Mouse (Mus musculus): ENCODE data around the gene Gemin7. TPM values are rescaled to one million over a fixed set of nuclear protein-coding genes. Genes with fewer than 3 reads are reported as not detected.

Gene Gemin7
- polyA plus RNA-seq, 1 experiment from 2014 or later, result 152 TPM

GRCm38 (mm10) chr7:19558965-19559364 is 18.4 kb downstream of the Gemin7 start:
- peaks cover under 1% of the 10 kb centered on the region for H3K36me3 ChIP-seq
- H3K27ac ChIP-seq (replicated peaks), result no peak overlapping the region
- no peaks in the 10 kb centered on the region for H3K9me3 ChIP-seq
- peak overlapping the region; percentile 95 for H3K4me2 ChIP-seq
- peaks cover 63% of the 10 kb centered on the region for H3K4me1 ChIP-seq (replicated peaks)
- 44% methylated on average over 2 of the region's 2 CpGs for WGBS
- no peak overlapping the region for H3K4me3 ChIP-seq
- H3K9ac ChIP-seq, result no peak overlapping the region
- no peak for ATAC-seq (ENCODE audit: low FRiP score, low read depth)
- no peaks in the 10 kb centered on the region for H3K27me3 ChIP-seq

DNA sequence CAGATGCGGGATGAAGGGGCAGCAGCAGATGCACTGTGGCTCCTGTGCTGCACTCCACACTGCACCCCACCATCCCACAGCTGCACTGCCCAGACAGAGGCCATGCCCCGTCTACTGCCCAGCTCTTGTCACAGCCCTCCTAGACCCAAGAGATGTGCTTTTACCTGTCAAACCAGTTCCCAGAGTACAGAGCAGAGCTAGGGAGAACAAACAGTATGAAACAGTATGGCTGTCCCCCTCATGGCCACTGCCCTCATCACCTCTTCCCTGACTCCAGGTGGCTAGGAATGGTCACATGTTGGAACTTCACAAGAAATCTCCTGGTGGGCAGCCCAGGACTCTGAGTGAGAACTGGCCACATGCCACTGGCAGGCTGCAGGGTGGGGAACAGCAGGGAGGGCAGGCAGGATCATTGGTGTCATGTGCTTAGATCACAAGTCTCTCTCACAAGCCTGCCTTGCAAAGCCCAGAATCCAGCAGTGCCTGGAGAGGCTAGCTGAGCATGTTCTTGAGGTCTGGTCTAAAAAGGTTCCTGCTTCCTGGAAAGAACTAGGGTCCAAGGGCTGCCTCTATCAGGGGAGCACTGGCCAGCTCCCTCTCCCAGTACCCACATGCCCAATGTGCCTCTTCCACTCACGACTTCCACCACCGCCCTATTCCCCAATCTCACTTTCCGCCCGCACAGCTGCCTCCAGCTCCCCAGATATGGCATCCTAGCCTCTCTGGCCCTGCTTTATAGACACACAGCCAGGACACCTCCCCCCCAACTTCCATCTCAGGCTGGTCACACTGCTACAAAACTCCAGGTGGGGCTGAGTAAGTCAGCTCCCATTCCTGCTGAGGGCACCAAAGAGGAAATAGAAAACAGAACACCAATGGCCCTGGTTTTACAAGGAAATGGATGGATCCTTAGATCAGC is 19.2 kb downstream of the Gemin7 start:
- Histone ChIP-seq H3K4me3 (no peak overlapping the region), H3K36me3 (no peaks in the 10 kb centered on the region), H3K27ac (replicated peaks) (no peak overlapping the region), H3K4me1 (replicated peaks) (peaks cover 59% of the 10 kb centered on the region), H3K4me2 (peak overlapping the region; percentile 95; the same call in 1 of the 2 replicates), H3K9ac (no peak overlapping the region), H3K9me3 (no peaks in the 10 kb centered on the region), H3K27me3 (no peaks in the 10 kb centered on the region)
- 91% methylated on average over 6 of the region's 6 CpGs for WGBS
- ATAC-seq (ENCODE audit: low FRiP score, low read depth), result no peak

- Histone ChIP-seq H3K4me2 (no peak overlapping the region), H3K4me1 (replicated peaks) (peaks cover 53% of the 10 kb centered on the region), H3K9me3 (no peaks in the 10 kb centered on the region), H3K27ac (replicated peaks) (no peak overlapping the region), H3K4me3 (no peak overlapping the region), H3K36me3 (0 out of 2 replicates have a peak, but pooled peaks cover 5% of the 10 kb centered on the region), H3K27me3 (no peaks in the 10 kb centered on the region), H3K9ac (no peak overlapping the region)
- 93% methylated on average over 2 of the region's 2 CpGs for WGBS
- ATAC-seq (ENCODE audit: low FRiP score, low read depth), result no peak
Measured at GRCm38 (mm10) chr7:19557086-19557485, 20.3 kb downstream of the Gemin7 start.

- ATAC-seq (ENCODE audit: low FRiP score, low read depth), result no peak
- Histone ChIP-seq H3K36me3 (0 out of 2 replicates have a peak, but pooled peaks cover 5% of the 10 kb centered on the region), H3K9ac (no peak overlapping the region), H3K4me3 (no peak overlapping the region), H3K27ac (replicated peaks) (no peak overlapping the region), H3K27me3 (no peaks in the 10 kb centered on the region), H3K9me3 (no peaks in the 10 kb centered on the region), H3K4me2 (no peak overlapping the region), H3K4me1 (replicated peaks) (peaks cover 31% of the 10 kb centered on the region)
- WGBS, result 72% methylated on average over 1 of the region's 1 CpGs
Measured at GRCm38 (mm10) chr7:19554168-19554567, 23.2 kb downstream of the Gemin7 start.

- Histone ChIP-seq H3K27ac (replicated peaks) (no peak overlapping the region), H3K9ac (no peak overlapping the region), H3K4me2 (no peak overlapping the region), H3K9me3 (no peaks in the 10 kb centered on the region), H3K36me3 (0 out of 2 replicates have a peak, but pooled peaks cover 5% of the 10 kb centered on the region), H3K27me3 (no peaks in the 10 kb centered on the region), H3K4me1 (replicated peaks) (peaks cover 13% of the 10 kb centered on the region), H3K4me3 (no peak overlapping the region)
- ATAC-seq (ENCODE audit: low FRiP score, low read depth), result no peak
- WGBS, result 43% methylated on average over 2 of the region's 2 CpGs
Measured at GRCm38 (mm10) chr7:19552443-19552842, 25.0 kb downstream of the Gemin7 start.

DNA sequence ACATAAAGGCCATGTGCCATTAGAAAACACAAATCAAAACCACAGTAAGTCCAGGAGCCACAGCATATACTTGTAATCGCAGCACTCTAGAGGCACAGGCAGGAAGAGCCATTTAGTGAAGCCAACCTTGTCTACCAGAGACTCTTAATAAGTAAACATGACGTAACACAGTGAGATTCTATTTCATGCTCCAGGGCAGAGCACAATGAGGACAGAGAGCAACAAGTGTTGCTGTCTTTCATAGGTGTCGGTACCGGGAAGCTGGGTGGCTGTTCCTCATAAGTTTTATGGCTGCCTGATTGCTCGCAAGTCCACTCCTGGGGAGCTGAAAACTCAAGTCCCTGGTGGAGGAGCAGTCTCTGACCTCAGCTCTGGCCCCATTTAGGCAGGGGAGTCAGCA is 25.8 kb downstream of the Gemin7 start:
- Histone ChIP-seq H3K9ac (no peak overlapping the region), H3K4me3 (no peak overlapping the region), H3K9me3 (no peaks in the 10 kb centered on the region), H3K4me1 (replicated peaks) (peaks cover 6% of the 10 kb centered on the region; the same call in 1 of the 2 replicates), H3K27ac (replicated peaks) (no peak overlapping the region), H3K27me3 (no peaks in the 10 kb centered on the region), H3K4me2 (no peak overlapping the region), H3K36me3 (0 out of 2 replicates have a peak, but pooled peaks cover 5% of the 10 kb centered on the region)
- no peak for ATAC-seq (ENCODE audit: low FRiP score, low read depth)
- 80% methylated on average over 5 of the region's 5 CpGs for WGBS

- no peaks in the 10 kb centered on the region for H3K27me3 ChIP-seq
- H3K36me3 ChIP-seq, result 0 out of 2 replicates have a peak, but pooled peaks cover 5% of the 10 kb centered on the region
- H3K9ac ChIP-seq, result no peak overlapping the region
- no peak overlapping the region for H3K4me3 ChIP-seq
- H3K27ac ChIP-seq (replicated peaks), result no peak overlapping the region
- no peak overlapping the region for H3K4me2 ChIP-seq
- WGBS, result 93% methylated on average over 10 of the region's 10 CpGs
- H3K9me3 ChIP-seq, result no peaks in the 10 kb centered on the region
- no peak for ATAC-seq (ENCODE audit: low FRiP score, low read depth)
- H3K4me1 ChIP-seq (replicated peaks), result 0 out of 2 replicates have a peak, but pooled peaks cover 4% of the 10 kb centered on the region
Measured at GRCm38 (mm10) chr7:19549394-19549793, 28.0 kb downstream of the Gemin7 start.

GRCm38 (mm10) chr7:19547344-19547969 is 29.9 kb downstream of the Gemin7 start:
- Histone ChIP-seq H3K27me3 (no peaks in the 10 kb centered on the region), H3K4me2 (no peak overlapping the region), H3K9ac (no peak overlapping the region), H3K9me3 (no peaks in the 10 kb centered on the region), H3K27ac (replicated peaks) (no peak overlapping the region), H3K36me3 (0 out of 2 replicates have a peak, but pooled peaks cover under 1% of the 10 kb centered on the region), H3K4me1 (replicated peaks) (peaks cover 7% of the 10 kb centered on the region), H3K4me3 (no peak overlapping the region)
- ATAC-seq (ENCODE audit: low FRiP score, low read depth), result no peak
- 66% methylated on average over 2 of the region's 2 CpGs for WGBS

DNA sequence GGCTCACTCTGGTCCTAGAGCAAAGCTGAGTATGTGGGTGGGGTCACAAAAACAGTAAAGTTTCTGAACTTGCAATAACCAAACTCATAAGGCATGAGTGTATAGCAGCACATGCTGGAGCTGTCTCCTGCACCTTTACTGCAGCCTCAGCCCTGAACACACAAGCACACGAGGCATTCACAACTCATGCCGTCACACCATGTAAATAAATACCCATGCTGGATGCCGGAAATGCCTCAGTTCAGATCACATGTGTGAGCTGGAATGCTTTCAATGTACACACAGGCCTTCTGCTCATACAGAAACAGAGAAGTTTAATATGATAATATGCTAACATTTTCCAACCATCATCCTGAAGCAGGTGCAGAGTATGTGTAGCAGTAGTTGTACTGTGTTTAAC is 31.4 kb downstream of the Gemin7 start:
- Histone ChIP-seq H3K4me2 (no peak overlapping the region), H3K4me1 (replicated peaks) (peaks cover 22% of the 10 kb centered on the region)
- WGBS, result 65% methylated on average over 3 of the region's 3 CpGs

GRCm38 (mm10) chr7:19543584-19543983 is 33.8 kb downstream of the Gemin7 start:
- Histone ChIP-seq H3K27me3 (no peaks in the 10 kb centered on the region), H3K27ac (replicated peaks) (no peak overlapping the region), H3K9me3 (no peaks in the 10 kb centered on the region), H3K9ac (no peak overlapping the region), H3K4me2 (no peak overlapping the region), H3K4me1 (replicated peaks) (peaks cover 22% of the 10 kb centered on the region), H3K4me3 (no peak overlapping the region), H3K36me3 (no peaks in the 10 kb centered on the region)
- no peak for ATAC-seq (ENCODE audit: low FRiP score, low read depth)
- WGBS, result 62% methylated on average over 6 of the region's 6 CpGs

More for the DNA sequence above, 31.4 kb downstream of the Gemin7 start:
- H3K36me3 ChIP-seq, result no peaks in the 10 kb centered on the region
- H3K27me3 ChIP-seq, result no peaks in the 10 kb centered on the region
- no peak overlapping the region for H3K9ac ChIP-seq
- no peaks in the 10 kb centered on the region for H3K9me3 ChIP-seq
- ATAC-seq (ENCODE audit: low FRiP score, low read depth), result no peak
- H3K4me3 ChIP-seq, result no peak overlapping the region
- no peak overlapping the region for H3K27ac ChIP-seq (replicated peaks)

- Histone ChIP-seq H3K36me3 (no peaks in the 10 kb centered on the region), H3K9me3 (no peaks in the 10 kb centered on the region), H3K4me1 (replicated peaks) (peaks cover 22% of the 10 kb centered on the region), H3K27me3 (no peaks in the 10 kb centered on the region), H3K9ac (no peak overlapping the region), H3K4me2 (no peak overlapping the region), H3K4me3 (no peak overlapping the region), H3K27ac (replicated peaks) (no peak overlapping the region)
- 48% methylated on average over 8 of the region's 8 CpGs for WGBS
- ATAC-seq (ENCODE audit: low FRiP score, low read depth), result peak; percentile 73
Measured at GRCm38 (mm10) chr7:19542155-19542691, 35.2 kb downstream of the Gemin7 start.

DNA sequence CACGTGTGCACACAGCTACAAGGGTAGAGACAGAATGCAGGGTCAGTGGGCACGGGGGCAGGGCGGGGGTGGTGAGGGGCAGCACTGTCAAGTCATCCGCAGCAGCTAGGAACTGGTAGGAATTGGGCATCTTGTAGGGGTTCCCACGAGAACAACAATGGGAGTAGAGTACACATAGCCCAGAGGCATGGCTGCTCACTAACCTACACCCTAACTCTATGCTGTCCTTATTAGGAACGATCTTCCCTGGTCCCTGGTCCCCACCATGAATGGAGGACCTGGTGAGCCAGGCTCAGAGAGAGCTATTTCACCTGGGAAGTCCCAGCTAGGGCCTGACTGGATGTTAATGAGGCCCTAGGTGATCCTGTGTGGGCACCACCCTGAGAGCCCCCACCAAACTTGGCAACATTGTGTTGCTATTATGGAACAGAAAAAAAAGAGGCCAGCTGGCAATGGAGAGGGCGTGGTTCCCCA is 35.7 kb downstream of the Gemin7 start:
- Histone ChIP-seq H3K36me3 (no peaks in the 10 kb centered on the region), H3K4me2 (no peak overlapping the region), H3K27me3 (no peaks in the 10 kb centered on the region), H3K9me3 (no peaks in the 10 kb centered on the region), H3K9ac (no peak overlapping the region), H3K4me3 (no peak overlapping the region), H3K4me1 (replicated peaks) (peaks cover 22% of the 10 kb centered on the region), H3K27ac (replicated peaks) (no peak overlapping the region; the same call in 1 of the 2 replicates)
- WGBS, result 58% methylated on average over 7 of the region's 7 CpGs
- ATAC-seq (ENCODE audit: low FRiP score, low read depth), result peak; percentile 5; the same call in 1 of the 2 replicates
